Mouse (Mus musculus): ENCODE data around the gene Aloxe3. TPM values are rescaled to one million over a fixed set of nuclear protein-coding genes. Genes with fewer than 3 reads are reported as not detected.
A peak's percentile ranks its signal among the peaks of the same experiment; 100 is the strongest.

Gene Aloxe3
- total RNA-seq, 2 experiments from 2014 or later, result 6.5 TPM

- no peak for DNase-seq (ENCODE audit: extremely low spot score in 1 of 2, low spot score in 2 of 2)
- no peak for TF ChIP-seq CTCF (IDR thresholded peaks at IDR 0.05)
- Histone ChIP-seq H3K4me3 (peak overlapping the region; percentile 65), H3K27ac (peak overlapping the region; percentile 62)
- intact Hi-C loops (cut with DNase I), result loop anchor here (1.0 kb wide), 1 partner anchor 55 kb away; no protein-coding TSS in a partner anchor
These were observed 3.9 kb upstream of the Aloxe3 start for GRCm38 (mm10) chr11:69121741-69122335.

GRCm38 (mm10) chr11:69122336-69122951 is 3.3 kb upstream of the Aloxe3 start, which contains the start of gene 9130213A22Rik:
9130213A22Rik (minus strand) TSS chr11:69122589.
- peak; percentile 66 for TF ChIP-seq CTCF (IDR thresholded peaks at IDR 0.05)
- Histone ChIP-seq H3K4me3 (peak within 1 kb of the TSS; percentile 65), H3K27ac (peak within 1 kb of the TSS; percentile 62)
- intact Hi-C loops (cut with DNase I), result no loop called here
- DNase-seq (ENCODE audit: extremely low spot score in 1 of 2, low spot score in 2 of 2), result peak; percentile 86 to 87

GRCm38 (mm10) chr11:69123056-69123692 is 2.5 kb upstream of the Aloxe3 start:
- DNase-seq (ENCODE audit: extremely low spot score in 1 of 2, low spot score in 2 of 2), result peak; percentile 91 to 95
- Histone ChIP-seq H3K27ac (peak overlapping the region; percentile 62), H3K4me3 (peak overlapping the region; percentile 65)
- intact Hi-C loops (cut with DNase I), result no loop called here
- no peak; the same call in 1 of the 2 replicates for TF ChIP-seq CTCF (IDR thresholded peaks at IDR 0.05)

GRCm38 (mm10) chr11:69123693-69124497 is 1.8 kb upstream of the Aloxe3 start:
- peak; percentile 91 to 95 for DNase-seq (ENCODE audit: extremely low spot score in 1 of 2, low spot score in 2 of 2)
- intact Hi-C loops (cut with DNase I), result loop anchor here (1.0 kb wide), 1 partner anchor 83 kb away; no protein-coding TSS in a partner anchor
- Histone ChIP-seq H3K4me3 (peak overlapping the region; percentile 65), H3K27ac (peak overlapping the region; percentile 94)
- no peak for TF ChIP-seq CTCF (IDR thresholded peaks at IDR 0.05)

GRCm38 (mm10) chr11:69124498-69124847 is 1.2 kb upstream of the Aloxe3 start:
- intact Hi-C loops (cut with DNase I), result loop anchor here (1.0 kb wide), 1 partner anchor 83 kb away; no protein-coding TSS in a partner anchor
- DNase-seq (ENCODE audit: extremely low spot score in 1 of 2, low spot score in 2 of 2), result peak; percentile 65

GRCm38 (mm10) chr11:69125041-69125851 is 450 bp upstream of the Aloxe3 start:
- intact Hi-C loops (cut with DNase I), result loop anchor here (1.0 kb wide), 2 partner anchors 25 to 62 kb away; no protein-coding TSS in a partner anchor
- peak; percentile 71 for TF ChIP-seq CTCF (IDR thresholded peaks at IDR 0.05)
- H3K4me3 ChIP-seq, result peak overlapping the region; percentile 67
- H3K27ac ChIP-seq, result peak overlapping the region; percentile 89
- DNase-seq (ENCODE audit: extremely low spot score in 1 of 2, low spot score in 2 of 2), result peak; percentile 76 to 78

More at GRCm38 (mm10) chr11:69124498-69124847, 1.2 kb upstream of the Aloxe3 start:
- Histone ChIP-seq H3K27ac (peak overlapping the region; percentile 30; the same call in 1 of the 2 replicates), H3K4me3 (peak overlapping the region; percentile 67)
- TF ChIP-seq CTCF (IDR thresholded peaks at IDR 0.05), result no peak

- H3K4me3 ChIP-seq, result peak overlapping the region; percentile 67
- DNase-seq (ENCODE audit: extremely low spot score in 1 of 2, low spot score in 2 of 2), result peak in 1 of 2 experiments; percentile 33
- intact Hi-C loops (cut with DNase I), result loop anchor here (1.0 kb wide), 2 partner anchors 24 to 63 kb away; no protein-coding TSS in a partner anchor
- no peak for TF ChIP-seq CTCF (IDR thresholded peaks at IDR 0.05)
- H3K27ac ChIP-seq, result peak overlapping the region; percentile 89
These were observed 416 bp downstream of the Aloxe3 start for GRCm38 (mm10) chr11:69125919-69126705.

- intact Hi-C loops (cut with DNase I), result no loop called here
- no peak for TF ChIP-seq CTCF (IDR thresholded peaks at IDR 0.05)
- Histone ChIP-seq H3K27ac (no peak overlapping the region), H3K4me3 (no peak overlapping the region)
- DNase-seq (ENCODE audit: extremely low spot score in 1 of 2, low spot score in 2 of 2), result no peak
These were observed 1.0 kb downstream of the Aloxe3 start for GRCm38 (mm10) chr11:69126706-69127095.

- Histone ChIP-seq H3K4me3 (no peak overlapping the region), H3K27ac (no peak overlapping the region)
- no peak for DNase-seq (ENCODE audit: extremely low spot score in 1 of 2, low spot score in 2 of 2)
- TF ChIP-seq CTCF (IDR thresholded peaks at IDR 0.05), result no peak
- intact Hi-C loops (cut with DNase I), result no loop called here
These were observed 2.9 kb downstream of the Aloxe3 start for GRCm38 (mm10) chr11:69128426-69129122.
